Mouse (Mus musculus): ENCODE results near the gene 4933427D14Rik.

- no peak for TF ChIP-seq CTCF (IDR thresholded peaks at IDR 0.05)
- TF ChIP-seq EP300 (IDR thresholded peaks at IDR 0.05) = no peak
Measured at GRCm38 (mm10) chr11:72184252-72184651, 23.0 kb downstream of the 4933427D14Rik start.
